Mouse (Mus musculus): Measurements from ENCODE around the gene Pde4c. TPM values are rescaled to one million over a fixed set of nuclear protein-coding genes. Genes with fewer than 3 reads are reported as not detected.

Gene Pde4c
- polyA plus RNA-seq, 1 experiment from 2014 or later, result 0.16 TPM

Small RNA genes within 50 kb of the gene (microRNA-seq; reads per million reads assigned to microRNA genes)
- 0.76 reads per million for gene Mir7240

Other genes starting within 250 kb of the Pde4c start
- 12.6 and 13.1 TPM in 2 replicates for gene Klhl26, start 246.8 kb upstream of the Pde4c start, polyA plus RNA-seq (2014; fragmentation: Nextera tagmentation; extraction: Ambion mirVana)
- gene Tmem59l, start 236.4 kb upstream of the Pde4c start, polyA plus RNA-seq (2014; fragmentation: Nextera tagmentation; extraction: Ambion mirVana), result 12.3 TPM in 2 replicates
- 0.23 and 0.90 TPM in 2 replicates for gene Crlf1, start 230.6 kb upstream of the Pde4c start, polyA plus RNA-seq (2014; fragmentation: Nextera tagmentation; extraction: Ambion mirVana)
- 126 and 129 TPM in 2 replicates for gene Rex1bd, start 217.0 kb upstream of the Pde4c start, polyA plus RNA-seq (2014; fragmentation: Nextera tagmentation; extraction: Ambion mirVana)
- 774 and 852 TPM in 2 replicates for gene Uba52, start 212.9 kb upstream of the Pde4c start, polyA plus RNA-seq (2014; fragmentation: Nextera tagmentation; extraction: Ambion mirVana)
- gene Fkbp8, start 196.0 kb upstream of the Pde4c start, polyA plus RNA-seq (2014; fragmentation: Nextera tagmentation; extraction: Ambion mirVana), result 203 and 215 TPM in 2 replicates
- gene Kxd1, start 195.8 kb upstream of the Pde4c start, polyA plus RNA-seq (2014; fragmentation: Nextera tagmentation; extraction: Ambion mirVana), result 48.0 and 50.0 TPM in 2 replicates
- gene Ell, start 184.3 kb upstream of the Pde4c start, polyA plus RNA-seq (2014; fragmentation: Nextera tagmentation; extraction: Ambion mirVana), result 13.0 TPM in 2 replicates
- gene Isyna1, start 129.3 kb upstream of the Pde4c start, polyA plus RNA-seq (2014; fragmentation: Nextera tagmentation; extraction: Ambion mirVana), result 46.1 and 56.0 TPM in 2 replicates
- gene Ssbp4, start 114.8 kb upstream of the Pde4c start, polyA plus RNA-seq (2014; fragmentation: Nextera tagmentation; extraction: Ambion mirVana), result 87.8 and 96.9 TPM in 2 replicates
- gene Lrrc25, start 107.6 kb upstream of the Pde4c start, polyA plus RNA-seq (2014; fragmentation: Nextera tagmentation; extraction: Ambion mirVana), result 1.2 and 1.3 TPM in 2 replicates
- gene Gdf15, start 91.3 kb upstream of the Pde4c start, polyA plus RNA-seq (2014; fragmentation: Nextera tagmentation; extraction: Ambion mirVana), result 0.10 and 0.11 TPM in 2 replicates
- 103 and 108 TPM in 2 replicates for gene Pgpep1, start 63.3 kb upstream of the Pde4c start, polyA plus RNA-seq (2014; fragmentation: Nextera tagmentation; extraction: Ambion mirVana)
- 305 and 326 TPM in 2 replicates for gene Lsm4, start 50.5 kb upstream of the Pde4c start, polyA plus RNA-seq (2014; fragmentation: Nextera tagmentation; extraction: Ambion mirVana)
- gene Jund, start 24.8 kb upstream of the Pde4c start, polyA plus RNA-seq (2014; fragmentation: Nextera tagmentation; extraction: Ambion mirVana), result 119 and 138 TPM in 2 replicates
- 0.04 TPM in 1 of 2 replicates, not detected in the other for gene Iqcn, start 20.3 kb upstream of the Pde4c start, polyA plus RNA-seq (2014; fragmentation: Nextera tagmentation; extraction: Ambion mirVana)
- not detected in 2 replicates for gene Gm3336, start 5.2 kb upstream of the Pde4c start, polyA plus RNA-seq (2014; fragmentation: Nextera tagmentation; extraction: Ambion mirVana)
- 56.6 and 66.1 TPM in 2 replicates for gene Rab3a, start 31.0 kb downstream of the Pde4c start, polyA plus RNA-seq (2014; fragmentation: Nextera tagmentation; extraction: Ambion mirVana)
- 28.3 and 29.6 TPM in 2 replicates for gene Mpv17l2, start 37.2 kb downstream of the Pde4c start, polyA plus RNA-seq (2014; fragmentation: Nextera tagmentation; extraction: Ambion mirVana)
- gene Pik3r2, start 53.0 kb downstream of the Pde4c start, polyA plus RNA-seq (2014; fragmentation: Nextera tagmentation; extraction: Ambion mirVana), result 25.4 and 30.2 TPM in 2 replicates
- gene Mast3, start 81.3 kb downstream of the Pde4c start, polyA plus RNA-seq (2014; fragmentation: Nextera tagmentation; extraction: Ambion mirVana), result 9.1 and 10.1 TPM in 2 replicates
- gene Il12rb1, start 84.7 kb downstream of the Pde4c start, polyA plus RNA-seq (2014; fragmentation: Nextera tagmentation; extraction: Ambion mirVana), result 0.38 TPM in 1 of 2 replicates, not detected in the other
- gene Arrdc2, start 116.0 kb downstream of the Pde4c start, polyA plus RNA-seq (2014; fragmentation: Nextera tagmentation; extraction: Ambion mirVana), result 7.1 and 8.0 TPM in 2 replicates
- 10.9 and 12.4 TPM in 2 replicates for gene Kcnn1, start 139.5 kb downstream of the Pde4c start, polyA plus RNA-seq (2014; fragmentation: Nextera tagmentation; extraction: Ambion mirVana)
- 161 and 166 TPM in 2 replicates for gene Ccdc124, start 150.2 kb downstream of the Pde4c start, polyA plus RNA-seq (2014; fragmentation: Nextera tagmentation; extraction: Ambion mirVana)
- 0.61 and 0.77 TPM in 2 replicates for gene Slc5a5, start 169.0 kb downstream of the Pde4c start, polyA plus RNA-seq (2014; fragmentation: Nextera tagmentation; extraction: Ambion mirVana)
- 2,833 and 3,086 TPM in 2 replicates for gene Rpl18a, start 173.7 kb downstream of the Pde4c start, polyA plus RNA-seq (2014; fragmentation: Nextera tagmentation; extraction: Ambion mirVana)
- 31.2 and 35.4 TPM in 2 replicates for gene Map1s, start 182.2 kb downstream of the Pde4c start, polyA plus RNA-seq (2014; fragmentation: Nextera tagmentation; extraction: Ambion mirVana)